Comparison of ENCODE assay signal across 8 mouse cellular contexts in genomic region chr17:23548615-23549014, GRCm38 (mm10). TPM values are rescaled to one million over a fixed set of nuclear protein-coding genes. Genes with fewer than 3 reads are reported as not detected.
A peak's percentile ranks its signal among the peaks of the same experiment; 100 is the strongest.
DNase-seq lines count a peak whose midpoint lies in the region; ATAC-seq lines count a peak whose summit lies in the region.

No protein-coding gene starts in this region.

- H3K4me1 ChIP-seq in hindbrain, embryonic 13.5 days (replicated peaks), result peaks cover 21% of the 10 kb centered on the region

- peak overlapping the region; percentile 69 for H3K4me2 ChIP-seq in hindbrain, embryonic 13.5 days

- peak; percentile 94 for DNase-seq in R1 (ENCODE audit: low read depth, low spot score)
- peak; percentile 87 to 91 for DNase-seq in cerebellum, postnatal 14 days
- peak; percentile 65 to 90 for DNase-seq in frontal cortex, postnatal 14 days (ENCODE audit: low spot score in 2 of 2)
- peak; percentile 90 to 98 for DNase-seq in layer of hippocampus, postnatal 25 days (ENCODE audit: extremely low spot score in 1 of 2, low spot score in 1 of 2)
- peak; percentile 89 for DNase-seq in lung, postnatal 14 days
- peak; percentile 73 for DNase-seq in ovary, postnatal 36 days (ENCODE audit: low spot score)
- DNase-seq in thymus, postnatal 25 days, result peak; percentile 87

- peak overlapping the region; percentile 54 for H3K4me3 ChIP-seq in hindbrain, embryonic 13.5 days

- H3K36me3 ChIP-seq in hindbrain, embryonic 13.5 days, result no peaks in the 10 kb centered on the region

- H3K27me3 ChIP-seq in hindbrain, embryonic 13.5 days, result no peaks in the 10 kb centered on the region

- H3K9ac ChIP-seq in hindbrain, embryonic 13.5 days, result peak overlapping the region; percentile 59

- H3K9me3 ChIP-seq in hindbrain, embryonic 13.5 days, result no peaks in the 10 kb centered on the region

- under 1% methylated on average over 15 of the region's 15 CpGs for WGBS in hindbrain, embryonic 13.5 days

- peak; percentile 11; the same call in 1 of the 2 replicates for ATAC-seq in hindbrain, embryonic 13.5 days (ENCODE audit: low FRiP score)

- H3K27ac ChIP-seq in hindbrain, embryonic 13.5 days, result 0 out of 2 replicates have a peak overlapping the region, but pooled peaks have one; percentile 24

RNA-seq across cellular contexts. Expression of gene Zfp213, which starts 15.4 kb away (rescaled TPM):
- 17.7 and 18.2 TPM in 2 replicates for polyA plus RNA-seq in hindbrain, embryonic 13.5 days (2015; fragmentation: Nextera tagmentation; extraction: Ambion mirVana)
- total RNA-seq in layer of hippocampus, postnatal 25 days (2021), result 1 to 10 TPM; 5.5 to 7.6 TPM

RNA-seq across cellular contexts. Expression of gene Zfp13, which starts 50.7 kb away (rescaled TPM):
- polyA plus RNA-seq in hindbrain, embryonic 13.5 days (2015; fragmentation: Nextera tagmentation; extraction: Ambion mirVana), result 28.2 and 28.3 TPM in 2 replicates
- total RNA-seq in layer of hippocampus, postnatal 25 days (2021), result 10 to 100 TPM; 30.2 to 35.1 TPM

RNA-seq across cellular contexts. Expression of gene Zscan10, which starts 52.0 kb away (rescaled TPM):
- 0.13 and 0.22 TPM in 2 replicates for polyA plus RNA-seq in hindbrain, embryonic 13.5 days (2015; fragmentation: Nextera tagmentation; extraction: Ambion mirVana)
- not detected for total RNA-seq in layer of hippocampus, postnatal 25 days (2021)

Comparison
In these comparisons a context has a peak if more than half of its experiments do, and no peak if none do; other contexts are left out.
1. Peak in every context shown above with its lines: DNase-seq, ATAC-seq, H3K4me3 ChIP-seq and H3K27ac ChIP-seq.